Mouse (Mus musculus) myocyte (in vitro differentiated cells): ENCODE measurements at regions not wholly inside any gene's neighbourhood (a gene's known extent, or its start where the extent isn't known, plus 50 kb on each side); places are given as distances from the start of the nearest gene placed in this dataset.

ENCODE experiments used
- E2F4 ChIP-seq: IDR thresholded peaks from one replicate; pipeline ENCODE4 v1.6.1; 2011; ENCODE audit warnings: mild to moderate bottlenecking, control low read depth, moderate library complexity; ENCODE audit not compliant: insufficient read depth
- MAX ChIP-seq: IDR thresholded peaks from one replicate; pipeline ENCODE4 v1.6.1; 2011; ENCODE audit warnings: low read depth, mild to moderate bottlenecking, control low read depth
- MYOD1 ChIP-seq, 3 experiments: IDR thresholded peaks; one replicate each; pipeline ENCODE4 v1.6.1; 2011; ENCODE audit warnings: control low read depth in 2 of 3, low read depth in 2 of 3, mild to moderate bottlenecking in 2 of 3, moderate library complexity in 1 of 3; ENCODE audit not compliant: insufficient read length in 2 of 3, control insufficient read depth in 1 of 3
- POLR2A ChIP-seq: IDR thresholded peaks from one replicate; pipeline ENCODE4 v1.6.1; 2011; ENCODE audit warnings: low read depth, mild to moderate bottlenecking, control low read depth, moderate library complexity; ENCODE audit not compliant: insufficient read length
- TCF12 ChIP-seq: IDR thresholded peaks from one replicate; pipeline ENCODE4 v1.6.1; 2011; ENCODE audit warnings: mild to moderate bottlenecking, control low read depth; ENCODE audit not compliant: poor library complexity, insufficient read depth, severe bottlenecking
- USF1 ChIP-seq: IDR thresholded peaks from one replicate; pipeline ENCODE4 v1.6.1; 2011; ENCODE audit warnings: low read depth, mild to moderate bottlenecking, control low read depth, moderate library complexity

DNA sequence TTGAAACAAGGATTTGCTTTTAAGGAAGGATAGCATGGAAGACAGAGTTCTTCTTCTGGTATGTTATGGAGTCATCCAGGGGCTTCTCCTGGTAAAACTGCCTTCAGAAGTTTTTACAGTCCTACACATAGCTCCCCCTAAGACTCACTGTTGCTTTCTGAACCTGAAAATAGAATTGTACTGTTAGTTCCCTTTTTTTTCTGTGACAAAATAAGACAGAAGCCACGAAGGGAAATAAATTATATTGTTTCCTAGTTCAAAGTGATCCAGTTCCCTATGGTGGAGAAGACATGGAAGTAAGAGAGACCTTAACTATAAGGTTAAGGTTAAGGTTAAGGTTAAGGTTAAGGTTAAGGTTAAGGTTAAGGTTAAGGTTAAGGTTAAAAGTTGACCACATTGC lies 251.5 kb upstream of the Kcnj16 start:
- TF ChIP-seq USF1 = no peak
- no peak for TF ChIP-seq TCF12
- TF ChIP-seq E2F4 = no peak
- TF ChIP-seq POLR2A = no peak
- no peak for TF ChIP-seq MYOD1 (IDR thresholded peaks at IDR 0.05; ENCODE audit: control insufficient read depth in 1 of 3, insufficient read length in 2 of 3, low read depth in 2 of 3)
- no peak for TF ChIP-seq MAX
